Mouse (Mus musculus): ENCODE data around the gene Syt13. TPM values are rescaled to one million over a fixed set of nuclear protein-coding genes. Genes with fewer than 3 reads are reported as not detected.

Gene Syt13
- total and polyA plus RNA-seq, 3 experiments, result not detected

DNA sequence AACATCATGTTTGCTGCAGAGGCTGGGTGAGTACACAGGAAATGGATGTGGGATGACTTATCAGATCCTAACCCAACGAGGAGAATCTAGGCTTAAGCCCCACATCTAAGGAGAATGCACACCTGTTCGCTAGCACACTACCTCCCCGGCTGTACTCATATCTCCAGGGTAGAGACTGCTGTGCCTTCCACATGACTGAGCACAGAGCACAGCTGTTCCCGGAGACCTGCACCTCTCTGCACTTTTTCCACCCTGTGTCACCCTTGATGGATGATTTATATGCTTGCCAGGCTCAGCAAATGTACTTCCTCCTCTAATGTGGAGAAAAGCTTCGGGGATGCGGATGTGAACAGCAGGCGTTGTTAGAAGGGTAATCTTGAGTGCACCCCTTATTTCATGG lies 16.2 kb downstream of the Syt13 start:
- Histone ChIP-seq H3K4me1 (ENCODE audit: control insufficient read depth in 1 of 2, insufficient read depth in 2 of 2, low read length in 2 of 2) (no peaks in the 10 kb centered on the region), H3K79me2 (ENCODE audit: control insufficient read depth, insufficient read depth, low read length, poor library complexity) (no peaks in the 10 kb centered on the region), H3K27me3 (ENCODE audit: control insufficient read depth in 1 of 2, insufficient read depth in 2 of 2, low read length in 2 of 2) (peaks cover 5 to 15% of the 10 kb centered on the region in 2 experiments; a peak in 3 of 4 replicates), H3K27ac (ENCODE audit: control insufficient read depth, low read depth, low read length) (no peak overlapping the region), H3K9me3 (replicated peaks; ENCODE audit: insufficient read depth, low read length) (no peaks in the 10 kb centered on the region), H3K4me3 (ENCODE audit: control insufficient read depth in 1 of 2, insufficient read depth in 1 of 2, low read depth in 2 of 2, low read length in 2 of 2) (no peak overlapping the region), H3K36me3 (ENCODE audit: control insufficient read depth in 1 of 2, insufficient read depth in 2 of 2, low read length in 2 of 2) (no peaks in the 10 kb centered on the region), H3K9ac (ENCODE audit: control insufficient read depth, low read depth, low read length, poor library complexity, severe bottlenecking) (no peak overlapping the region)
- TF ChIP-seq BHLHE40 (IDR thresholded peaks at IDR 0.05; ENCODE audit: borderline replicate concordance, low read depth, low read length), result no peak
- no peak for TF ChIP-seq E2F4 (IDR thresholded peaks at IDR 0.05; ENCODE audit: borderline replicate concordance, low read depth, low read length)
- no peak for TF ChIP-seq ZNF384 (IDR thresholded peaks at IDR 0.05; ENCODE audit: low read depth, low read length)
- TF ChIP-seq EP300 (IDR thresholded peaks at IDR 0.05; ENCODE audit: low read depth in 1 of 2, low read length in 2 of 2), result no peak
- no peak for TF ChIP-seq MAZ (IDR thresholded peaks at IDR 0.05; ENCODE audit: low read depth, low read length)
- no peak for TF ChIP-seq USF2 (IDR thresholded peaks at IDR 0.05; ENCODE audit: borderline replicate concordance in 1 of 2, insufficient read depth in 1 of 2, low read depth in 1 of 2, low read length in 2 of 2)
- TF ChIP-seq TAL1 (IDR thresholded peaks at IDR 0.05; ENCODE audit: low read length), result no peak
- TF ChIP-seq MYB (IDR thresholded peaks at IDR 0.05; ENCODE audit: low read depth, low read length), result no peak
- TF ChIP-seq JUND (IDR thresholded peaks at IDR 0.05; ENCODE audit: low read depth, low read length), result no peak
- TF ChIP-seq CHD1 (IDR thresholded peaks at IDR 0.05; ENCODE audit: low read depth, low read length), result no peak
- TF ChIP-seq POLR2A (IDR thresholded peaks at IDR 0.05; ENCODE audit: control insufficient read depth in 1 of 2, insufficient read depth in 1 of 2, low read depth in 1 of 2, low read length in 2 of 2, poor library complexity in 1 of 2), result no peak
- no peak for TF ChIP-seq USF1 (IDR thresholded peaks at IDR 0.05; ENCODE audit: low read depth, low read length)
- TF ChIP-seq POLR2AphosphoS2 (IDR thresholded peaks at IDR 0.05; ENCODE audit: low read length), result no peak
- TF ChIP-seq RAD21 (IDR thresholded peaks at IDR 0.05; ENCODE audit: low read depth, low read length), result no peak
- no peak for TF ChIP-seq NELFE (IDR thresholded peaks at IDR 0.05; ENCODE audit: low read depth, low read length)
- no peak for TF ChIP-seq ELF1 (IDR thresholded peaks at IDR 0.05; ENCODE audit: low read depth, low read length)
- no peak for TF ChIP-seq ZC3H11A (IDR thresholded peaks at IDR 0.05; ENCODE audit: low read depth, low read length)
- TF ChIP-seq POLR2AphosphoS5 (IDR thresholded peaks at IDR 0.05; ENCODE audit: borderline replicate concordance, low read depth, low read length), result no peak
- TF ChIP-seq MAX (IDR thresholded peaks at IDR 0.05; ENCODE audit: low read length), result no peak
- no peak for DNase-seq (ENCODE audit: low read depth, low spot score)

DNA sequence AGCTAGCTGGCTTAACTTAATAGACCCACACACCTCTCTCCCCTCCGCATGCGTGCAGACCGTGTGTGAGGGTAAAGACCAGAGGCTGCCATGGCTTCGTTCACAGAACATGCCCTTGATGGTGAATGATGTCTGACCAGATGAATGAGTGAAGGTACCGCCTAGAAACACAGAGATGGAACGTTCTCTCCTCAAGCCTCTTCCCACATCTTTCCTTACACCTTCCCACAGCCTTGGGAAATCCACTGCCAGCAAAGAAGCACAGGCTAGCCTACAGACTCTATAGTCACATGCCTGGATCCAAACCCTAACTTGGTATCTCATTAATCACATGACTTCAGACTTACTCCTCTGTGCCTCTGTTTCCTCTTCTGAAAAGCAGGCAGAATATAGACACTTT lies 18.5 kb downstream of the Syt13 start:
- DNase-seq (ENCODE audit: low read depth, low spot score), result no peak
- Histone ChIP-seq H3K9me3 (replicated peaks; ENCODE audit: insufficient read depth, low read length) (no peaks in the 10 kb centered on the region), H3K27ac (ENCODE audit: control insufficient read depth, low read depth, low read length) (no peak overlapping the region), H3K9ac (ENCODE audit: control insufficient read depth, low read depth, low read length, poor library complexity, severe bottlenecking) (no peak overlapping the region), H3K4me1 (ENCODE audit: control insufficient read depth in 1 of 2, insufficient read depth in 2 of 2, low read length in 2 of 2) (no peaks in the 10 kb centered on the region; a peak in 1 of 4 replicates), H3K27me3 (ENCODE audit: control insufficient read depth in 1 of 2, insufficient read depth in 2 of 2, low read length in 2 of 2) (peaks cover 5 to 13% of the 10 kb centered on the region in 2 experiments; a peak in 3 of 4 replicates), H3K4me3 (ENCODE audit: control insufficient read depth in 1 of 2, insufficient read depth in 1 of 2, low read depth in 2 of 2, low read length in 2 of 2) (no peak overlapping the region), H3K36me3 (ENCODE audit: control insufficient read depth in 1 of 2, insufficient read depth in 2 of 2, low read length in 2 of 2) (no peaks in the 10 kb centered on the region), H3K79me2 (ENCODE audit: control insufficient read depth, insufficient read depth, low read length, poor library complexity) (no peaks in the 10 kb centered on the region)
- TF ChIP-seq MYC (IDR thresholded peaks at IDR 0.05; ENCODE audit: low read depth, low read length) (no peak), USF1 (IDR thresholded peaks at IDR 0.05; ENCODE audit: low read depth, low read length) (no peak)
